Mouse (Mus musculus): ENCODE measurements around the gene Ifngr1. TPM values are rescaled to one million over a fixed set of nuclear protein-coding genes. Genes with fewer than 3 reads are reported as not detected.

Gene Ifngr1
- polyA plus RNA-seq, 1 experiment from 2014 or later, result 28.9 TPM

DNA sequence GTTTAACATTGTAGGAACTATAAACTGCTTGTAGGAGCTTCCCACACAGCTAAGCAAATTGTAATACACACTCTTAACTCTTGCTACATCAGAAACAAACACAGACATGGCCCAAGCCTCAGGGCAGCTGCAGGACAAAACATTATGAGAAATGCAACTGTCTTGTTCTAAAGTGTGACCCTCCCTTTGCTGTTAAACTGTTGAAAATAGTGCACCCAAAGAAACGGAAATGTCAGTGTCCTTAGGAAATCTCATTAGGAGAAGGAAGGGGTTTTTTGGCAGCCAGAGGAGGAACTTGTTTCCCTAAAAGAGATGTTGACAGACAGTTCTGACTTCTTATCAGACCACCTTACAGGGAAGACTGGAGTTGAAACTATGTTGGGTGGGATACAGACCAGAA is 21.0 kb upstream of the Ifngr1 start:
- H3K36me3 ChIP-seq, result no peaks in the 10 kb centered on the region
- H3K4me1 ChIP-seq, result no peaks in the 10 kb centered on the region
- no peak overlapping the region for H3K4me2 ChIP-seq (replicated peaks)
- no peaks in the 10 kb centered on the region for H3K9me3 ChIP-seq
- WGBS, result 77% methylated on average over 1 of the region's 1 CpGs
- no peak overlapping the region for H3K27ac ChIP-seq
- no peak for ATAC-seq (ENCODE audit: low FRiP score, low read depth)
- no peak overlapping the region for H3K4me3 ChIP-seq
- H3K9ac ChIP-seq, result no peak overlapping the region
- H3K27me3 ChIP-seq (replicated peaks), result no peaks in the 10 kb centered on the region

DNA sequence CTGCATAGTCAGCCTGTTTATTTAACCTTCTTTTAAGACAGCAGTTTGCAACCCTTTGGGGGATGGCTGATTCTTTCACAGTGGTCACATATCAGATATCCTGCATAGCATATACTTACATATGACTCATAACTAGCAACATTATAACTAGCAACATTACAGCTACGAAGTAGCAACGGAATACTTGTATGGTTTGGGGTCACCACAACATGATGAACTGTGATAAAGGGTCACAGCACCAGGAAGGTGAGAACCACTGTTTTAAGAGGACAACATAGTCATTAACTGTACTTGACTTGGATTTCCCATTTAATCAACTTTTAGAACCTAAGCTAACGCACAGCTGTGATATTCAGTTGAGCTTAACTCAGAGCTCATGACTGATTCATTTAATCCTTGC is 14.2 kb upstream of the Ifngr1 start:
- Histone ChIP-seq H3K36me3 (no peaks in the 10 kb centered on the region), H3K4me3 (no peak overlapping the region), H3K4me1 (no peaks in the 10 kb centered on the region), H3K4me2 (replicated peaks) (no peak overlapping the region), H3K9me3 (no peaks in the 10 kb centered on the region), H3K27me3 (replicated peaks) (no peaks in the 10 kb centered on the region), H3K9ac (no peak overlapping the region), H3K27ac (no peak overlapping the region)
- 95% methylated on average over 3 of the region's 3 CpGs for WGBS
- ATAC-seq (ENCODE audit: low FRiP score, low read depth), result no peak

DNA sequence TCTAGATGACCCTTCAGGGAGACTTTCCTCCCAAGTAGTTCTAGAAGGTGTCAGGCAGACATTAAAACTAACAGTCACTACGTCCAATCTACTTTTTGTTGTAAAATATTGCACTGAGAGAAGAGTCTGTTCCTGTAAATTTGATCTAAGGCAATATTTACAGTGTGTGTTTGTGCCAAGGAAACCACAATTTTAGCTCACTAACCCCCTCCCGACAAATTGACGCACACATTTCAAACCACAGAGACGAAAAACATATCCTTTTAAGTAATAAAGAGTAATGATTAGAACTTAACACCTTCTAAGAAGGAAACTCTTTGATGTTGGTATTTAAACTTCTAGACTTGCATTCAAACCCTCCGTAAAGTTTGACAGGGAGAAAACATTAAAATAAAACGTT is 13.7 kb upstream of the Ifngr1 start:
- Histone ChIP-seq H3K36me3 (no peaks in the 10 kb centered on the region), H3K4me1 (no peaks in the 10 kb centered on the region), H3K4me2 (replicated peaks) (no peak overlapping the region), H3K4me3 (no peak overlapping the region), H3K27ac (no peak overlapping the region), H3K27me3 (replicated peaks) (no peaks in the 10 kb centered on the region), H3K9me3 (no peaks in the 10 kb centered on the region), H3K9ac (no peak overlapping the region)
- 86% methylated on average over 6 of the region's 6 CpGs for WGBS
- ATAC-seq (ENCODE audit: low FRiP score, low read depth), result no peak

DNA sequence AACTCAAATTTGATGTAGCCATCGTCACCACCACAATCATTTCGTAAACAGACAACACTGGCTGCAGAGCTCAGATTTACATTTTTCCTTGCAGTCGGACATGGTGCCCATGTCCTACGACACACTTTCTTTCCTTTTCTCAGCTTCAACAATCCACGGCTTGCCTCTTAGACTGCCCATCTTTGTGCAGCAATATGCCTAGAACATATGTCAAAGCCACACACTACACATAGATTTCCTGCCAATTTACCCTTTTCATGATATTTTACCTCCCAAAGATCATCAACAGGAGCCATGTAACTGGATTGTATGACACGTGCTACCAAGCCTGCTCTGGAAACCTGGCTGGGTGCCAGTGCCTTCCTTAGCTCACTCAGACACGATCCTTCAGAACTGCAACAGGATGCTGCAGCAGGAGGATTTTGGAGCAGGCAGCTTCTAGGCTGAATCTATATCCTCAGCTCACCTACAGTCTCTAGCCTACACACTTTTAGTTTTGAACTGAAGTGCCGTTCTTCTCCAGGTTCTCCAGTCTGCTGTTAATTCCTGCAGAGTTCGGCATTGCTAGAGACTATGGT is 13.3 kb upstream of the Ifngr1 start:
- Histone ChIP-seq H3K9me3 (no peaks in the 10 kb centered on the region), H3K4me1 (no peaks in the 10 kb centered on the region), H3K4me2 (replicated peaks) (no peak overlapping the region), H3K27me3 (replicated peaks) (no peaks in the 10 kb centered on the region), H3K27ac (no peak overlapping the region), H3K4me3 (no peak overlapping the region), H3K9ac (no peak overlapping the region), H3K36me3 (no peaks in the 10 kb centered on the region)
- WGBS, result 78% methylated on average over 9 of the region's 9 CpGs
- no peak for ATAC-seq (ENCODE audit: low FRiP score, low read depth)

DNA sequence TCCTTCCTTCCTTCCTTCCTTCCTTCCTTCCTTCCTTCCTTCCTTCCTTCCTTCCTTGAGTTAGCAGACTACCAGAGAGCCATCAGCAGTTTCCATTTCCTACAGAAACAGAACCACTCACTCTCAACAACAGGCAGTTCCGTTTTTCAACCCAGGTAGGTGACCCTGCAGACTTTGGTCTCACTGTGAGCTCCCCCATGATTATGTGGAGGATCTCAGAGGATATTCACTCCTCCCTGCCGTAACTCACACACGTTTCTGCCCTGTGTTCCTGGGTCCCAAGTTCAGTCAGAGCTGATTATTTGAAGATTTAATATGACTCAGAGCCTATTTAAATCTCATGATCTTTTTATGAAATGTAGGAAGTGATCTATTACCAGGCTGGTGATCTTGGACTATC is 11.1 kb upstream of the Ifngr1 start:
- H3K4me3 ChIP-seq, result no peak overlapping the region
- no peak overlapping the region for H3K9ac ChIP-seq

DNA sequence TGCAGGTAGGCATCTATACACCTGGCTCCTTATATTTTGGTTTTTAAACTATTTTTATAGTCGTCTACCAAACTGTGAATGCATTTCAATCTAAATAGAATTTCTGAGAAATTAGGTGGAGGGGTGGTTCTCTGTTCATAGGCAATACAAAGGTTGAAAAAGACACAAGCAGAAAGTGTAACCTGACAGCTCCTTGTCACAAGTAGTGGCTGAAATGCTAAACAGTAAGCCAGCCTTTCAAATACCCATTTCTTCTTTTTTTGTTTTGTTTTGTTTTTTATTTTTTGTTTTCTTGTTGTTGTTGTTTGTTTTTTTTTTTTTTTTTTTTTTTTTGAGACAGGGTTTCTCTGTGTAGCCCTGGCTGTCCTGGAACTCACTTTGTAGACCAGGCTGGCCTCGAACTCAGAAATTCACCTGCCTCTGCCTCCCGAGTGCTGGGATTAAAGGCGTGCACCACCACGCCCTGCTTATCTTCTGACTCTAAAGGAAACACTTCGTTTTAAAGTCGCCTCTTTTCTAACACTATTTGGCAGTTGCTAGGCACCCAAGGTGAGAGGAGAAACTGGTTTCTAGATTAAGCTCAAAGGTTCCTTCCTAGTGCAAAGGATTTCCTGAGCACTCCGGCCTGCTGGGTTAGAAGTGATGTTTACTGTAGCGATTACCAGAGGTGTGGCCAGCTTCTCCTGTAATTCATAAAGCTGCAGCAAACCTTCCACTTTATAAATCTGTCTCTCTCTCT is 9.7 kb upstream of the Ifngr1 start:
- Histone ChIP-seq H3K27me3 (replicated peaks) (no peaks in the 10 kb centered on the region), H3K9me3 (no peaks in the 10 kb centered on the region), H3K4me2 (replicated peaks) (no peak overlapping the region), H3K4me3 (no peak overlapping the region), H3K4me1 (no peaks in the 10 kb centered on the region), H3K9ac (no peak overlapping the region), H3K27ac (no peak overlapping the region), H3K36me3 (no peaks in the 10 kb centered on the region)
- no peak for ATAC-seq (ENCODE audit: low FRiP score, low read depth)
- 83% methylated on average over 9 of the region's 9 CpGs for WGBS

More for the DNA sequence above, 11.1 kb upstream of the Ifngr1 start:
- Histone ChIP-seq H3K9me3 (no peaks in the 10 kb centered on the region), H3K27ac (no peak overlapping the region), H3K4me2 (replicated peaks) (no peak overlapping the region), H3K36me3 (no peaks in the 10 kb centered on the region), H3K27me3 (replicated peaks) (no peaks in the 10 kb centered on the region), H3K4me1 (no peaks in the 10 kb centered on the region)
- 64% methylated on average over 3 of the region's 3 CpGs for WGBS
- ATAC-seq (ENCODE audit: low FRiP score, low read depth), result no peak

DNA sequence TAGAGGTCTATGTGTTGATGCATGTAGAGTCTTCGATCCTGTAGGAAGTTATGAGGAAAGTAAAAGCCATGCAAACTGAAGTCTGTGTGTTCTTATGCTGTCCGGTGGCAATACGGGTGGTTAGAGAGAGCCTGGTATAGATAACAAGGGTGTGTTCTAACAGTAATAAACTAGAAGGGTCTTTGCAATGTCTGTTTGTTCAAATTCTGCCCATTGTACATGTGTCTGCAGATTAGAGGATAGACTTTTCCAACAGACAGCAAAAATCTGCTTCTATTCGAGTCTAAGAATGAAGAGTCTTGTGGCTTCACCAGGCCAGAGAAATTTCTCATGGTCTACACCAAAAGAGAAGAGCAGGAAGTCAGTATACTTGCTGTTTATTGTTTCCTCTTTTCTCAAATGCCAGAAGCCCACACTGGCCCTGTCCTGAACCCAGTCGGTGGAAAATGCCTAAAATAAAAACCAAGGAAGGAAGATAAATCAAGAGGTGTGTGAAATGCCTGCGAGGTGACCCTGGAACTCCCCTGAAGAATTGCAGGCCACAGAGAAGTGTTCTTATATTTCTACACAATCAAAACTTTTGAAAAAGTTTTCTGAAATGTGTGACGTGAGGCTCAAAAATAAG is 8.8 kb upstream of the Ifngr1 start:
- WGBS, result 78% methylated on average over 7 of the region's 7 CpGs
- H3K9ac ChIP-seq, result no peak overlapping the region
- ATAC-seq (ENCODE audit: low FRiP score, low read depth), result no peak

GRCm38 (mm10) chr10:19584064-19584463 is 7.7 kb upstream of the Ifngr1 start:
- no peak for ATAC-seq (ENCODE audit: low FRiP score, low read depth)
- 82% methylated on average over 2 of the region's 2 CpGs for WGBS
- Histone ChIP-seq H3K4me1 (no peaks in the 10 kb centered on the region), H3K9ac (no peak overlapping the region), H3K9me3 (no peaks in the 10 kb centered on the region), H3K4me2 (replicated peaks) (no peak overlapping the region), H3K27me3 (replicated peaks) (no peaks in the 10 kb centered on the region), H3K36me3 (no peaks in the 10 kb centered on the region), H3K27ac (no peak overlapping the region), H3K4me3 (no peak overlapping the region)

More for the DNA sequence above, 8.8 kb upstream of the Ifngr1 start:
- H3K36me3 ChIP-seq, result no peaks in the 10 kb centered on the region
- no peaks in the 10 kb centered on the region for H3K4me1 ChIP-seq
- H3K27me3 ChIP-seq (replicated peaks), result no peaks in the 10 kb centered on the region
- H3K9me3 ChIP-seq, result no peaks in the 10 kb centered on the region
- no peak overlapping the region for H3K27ac ChIP-seq
- no peak overlapping the region for H3K4me2 ChIP-seq (replicated peaks)
- H3K4me3 ChIP-seq, result no peak overlapping the region

DNA sequence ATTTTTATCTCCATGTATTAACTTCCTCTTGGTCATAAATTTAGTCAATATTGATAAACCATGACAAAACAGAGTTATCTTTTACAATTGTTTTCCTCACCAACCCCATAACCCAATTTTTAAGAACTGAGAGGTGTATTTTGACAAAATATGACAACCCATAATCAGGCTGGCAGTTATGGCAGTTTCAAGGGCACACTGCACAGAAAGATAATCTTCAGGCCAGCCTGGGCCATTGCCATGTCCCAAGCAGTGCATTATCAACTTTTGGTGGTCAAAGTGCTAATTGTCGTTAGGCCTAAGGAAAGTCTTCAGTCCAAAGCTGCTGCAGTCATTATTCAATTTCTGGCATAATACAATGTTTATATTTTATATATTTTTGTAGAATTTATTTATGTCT is 6.9 kb upstream of the Ifngr1 start:
- ATAC-seq (ENCODE audit: low FRiP score, low read depth), result no peak
- 98% methylated on average over 1 of the region's 1 CpGs for WGBS
- Histone ChIP-seq H3K4me1 (no peaks in the 10 kb centered on the region), H3K4me2 (replicated peaks) (no peak overlapping the region), H3K9ac (no peak overlapping the region), H3K4me3 (no peak overlapping the region), H3K36me3 (no peaks in the 10 kb centered on the region), H3K9me3 (no peaks in the 10 kb centered on the region), H3K27me3 (replicated peaks) (no peaks in the 10 kb centered on the region), H3K27ac (no peak overlapping the region)

DNA sequence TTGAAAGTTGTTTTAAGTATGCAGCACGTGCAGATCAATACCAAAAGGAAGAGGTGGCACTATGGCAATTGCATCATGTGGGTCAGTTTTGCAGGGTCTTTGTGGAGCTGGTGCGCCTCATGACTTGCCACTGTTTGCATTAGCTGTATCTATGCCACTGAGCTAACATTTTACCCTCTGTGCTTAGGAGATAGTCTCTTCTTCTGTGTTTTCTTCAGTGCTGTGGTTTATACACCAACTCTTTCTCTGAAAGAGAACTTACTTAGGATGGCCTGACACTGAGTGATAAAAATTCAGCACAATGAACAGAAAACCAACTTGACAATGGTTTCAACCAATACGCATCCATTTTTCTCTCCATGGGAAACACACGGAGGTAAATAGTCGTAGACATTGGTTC is 5.9 kb upstream of the Ifngr1 start:
- Histone ChIP-seq H3K27ac (no peak overlapping the region), H3K9ac (no peak overlapping the region), H3K4me2 (replicated peaks) (no peak overlapping the region), H3K9me3 (no peaks in the 10 kb centered on the region), H3K36me3 (no peaks in the 10 kb centered on the region), H3K4me3 (no peak overlapping the region), H3K27me3 (replicated peaks) (no peaks in the 10 kb centered on the region), H3K4me1 (no peaks in the 10 kb centered on the region)
- WGBS, result 90% methylated on average over 5 of the region's 5 CpGs
- ATAC-seq (ENCODE audit: low FRiP score, low read depth), result no peak

- Histone ChIP-seq H3K9ac (no peak overlapping the region), H3K27ac (no peak overlapping the region), H3K9me3 (no peaks in the 10 kb centered on the region), H3K4me1 (no peaks in the 10 kb centered on the region), H3K4me2 (replicated peaks) (no peak overlapping the region), H3K36me3 (no peaks in the 10 kb centered on the region), H3K27me3 (replicated peaks) (no peaks in the 10 kb centered on the region), H3K4me3 (no peak overlapping the region)
- 85% methylated on average over 3 of the region's 3 CpGs for WGBS
- ATAC-seq (ENCODE audit: low FRiP score, low read depth), result no peak
These were observed 4.5 kb upstream of the Ifngr1 start for GRCm38 (mm10) chr10:19587281-19587680.

GRCm38 (mm10) chr10:19589626-19590025 is 2.1 kb upstream of the Ifngr1 start:
- H3K9ac ChIP-seq, result no peak overlapping the region
- no peak overlapping the region for H3K4me2 ChIP-seq (replicated peaks)
- no peaks in the 10 kb centered on the region for H3K9me3 ChIP-seq
- no peaks in the 10 kb centered on the region for H3K27me3 ChIP-seq (replicated peaks)
- ATAC-seq (ENCODE audit: low FRiP score, low read depth), result no peak
- no peaks in the 10 kb centered on the region for H3K4me1 ChIP-seq
- no peaks in the 10 kb centered on the region for H3K36me3 ChIP-seq
- H3K27ac ChIP-seq, result no peak overlapping the region
- 85% methylated on average over 12 of the region's 12 CpGs for WGBS
- H3K4me3 ChIP-seq, result no peak overlapping the region

- H3K27ac ChIP-seq, result no peak overlapping the region
- H3K4me3 ChIP-seq, result peak overlapping the region; percentile 64
- H3K9me3 ChIP-seq, result no peaks in the 10 kb centered on the region
- WGBS, result 31% methylated on average over 6 of the region's 6 CpGs
- ATAC-seq (ENCODE audit: low FRiP score, low read depth), result no peak
- no peaks in the 10 kb centered on the region for H3K4me1 ChIP-seq
- no peaks in the 10 kb centered on the region for H3K27me3 ChIP-seq (replicated peaks)
- H3K4me2 ChIP-seq (replicated peaks), result peak overlapping the region; percentile 83
- H3K36me3 ChIP-seq, result no peaks in the 10 kb centered on the region
- H3K9ac ChIP-seq, result no peak overlapping the region
These were observed 486 bp upstream of the Ifngr1 start for GRCm38 (mm10) chr10:19591286-19591640.

Data from neural tube, embryonic 12.5 days (tissue).